Mouse (Mus musculus) retina, postnatal 1 day (tissue): ENCODE results near the gene Kif3a.

ENCODE experiments used
- DNase-seq: peaks from one replicate; pipeline ENCODE4 v3.0.0-alpha.2; 2012

Gene Kif3a

GRCm38 (mm10) chr11:53618619-53619198 lies 51.5 kb downstream of the Kif3a start, which contains the start of gene Il4:
Gene Il4, minus strand, starts transcription at chr11:53618669.
- no peak for DNase-seq

- no peak for DNase-seq
Measured at GRCm38 (mm10) chr11:53619428-53619827, 52.2 kb downstream of the Kif3a start.

GRCm38 (mm10) chr11:53620094-53620493 lies 52.9 kb downstream of the Kif3a start:
- no peak for DNase-seq

- no peak for DNase-seq
Measured at GRCm38 (mm10) chr11:53621582-53622439, 54.6 kb downstream of the Kif3a start.

GRCm38 (mm10) chr11:53622440-53622806 lies 55.2 kb downstream of the Kif3a start:
- DNase-seq, result no peak

GRCm38 (mm10) chr11:53623573-53623972 lies 56.4 kb downstream of the Kif3a start:
- no peak for DNase-seq

GRCm38 (mm10) chr11:53624124-53624523 lies 56.9 kb downstream of the Kif3a start:
- DNase-seq, result no peak

- peak; percentile 36 for DNase-seq
Measured at GRCm38 (mm10) chr11:53626802-53627373, 59.7 kb downstream of the Kif3a start.

- DNase-seq, result peak; percentile 90
Measured at GRCm38 (mm10) chr11:53627859-53628258, 60.7 kb downstream of the Kif3a start.

GRCm38 (mm10) chr11:53632122-53632733 lies 65.0 kb downstream of the Kif3a start:
- DNase-seq, result peak; percentile 64

- DNase-seq, result no peak
Measured at GRCm38 (mm10) chr11:53633644-53634043, 66.5 kb downstream of the Kif3a start.

- no peak for DNase-seq
Measured at GRCm38 (mm10) chr11:53634556-53634955, 67.4 kb downstream of the Kif3a start, which contains the start of gene Il13. Gene Il13, minus strand, starts transcription at chr11:53634702.

GRCm38 (mm10) chr11:53635590-53636182 lies 68.5 kb downstream of the Kif3a start:
- no peak for DNase-seq

GRCm38 (mm10) chr11:53636183-53636646 lies 69.0 kb downstream of the Kif3a start:
- peak; percentile 36 for DNase-seq

GRCm38 (mm10) chr11:53637046-53637802 lies 70.0 kb downstream of the Kif3a start:
- DNase-seq, result no peak

- DNase-seq, result no peak
Measured at GRCm38 (mm10) chr11:53637803-53638260, 70.7 kb downstream of the Kif3a start.

- peak; percentile 15 for DNase-seq
Measured at GRCm38 (mm10) chr11:53642744-53643279, 75.6 kb downstream of the Kif3a start.

- DNase-seq, result no peak
Measured at GRCm38 (mm10) chr11:53644017-53644416, 76.8 kb downstream of the Kif3a start.

GRCm38 (mm10) chr11:53651441-53651840 lies 84.3 kb downstream of the Kif3a start:
- no peak for DNase-seq
